Mouse (Mus musculus): ENCODE measurements around the gene B4gat1. TPM values are rescaled to one million over a fixed set of nuclear protein-coding genes. Genes with fewer than 3 reads are reported as not detected.

B4gat1 gene
- total and polyA plus RNA-seq, 2 experiments from 2014 or later, result 174 to 178 TPM

- WGBS, result under 1% methylated on average over 40 of the region's 40 CpGs
- H3K9ac ChIP-seq (replicated peaks; ENCODE audit: low read length), result peak overlapping the region; percentile 40
- no peaks in the 10 kb centered on the region for H3K9me3 ChIP-seq (ENCODE audit: low read length)
- peak overlapping the region; percentile 41 for H3K4me3 ChIP-seq (ENCODE audit: low read length)
- peak; percentile 64 for ATAC-seq
- peaks cover 9% of the 10 kb centered on the region; the same call in 1 of the 2 replicates for H3K4me1 ChIP-seq (ENCODE audit: insufficient read depth, low read length)
- H3K27ac ChIP-seq, result 0 out of 2 replicates have a peak overlapping the region, but pooled peaks have one; percentile 4
- TF ChIP-seq CTCF (IDR thresholded peaks at IDR 0.05; ENCODE audit: low read depth), result no peak
- no peaks in the 10 kb centered on the region for H3K27me3 ChIP-seq (ENCODE audit: insufficient read depth, low read length)
- H3K36me3 ChIP-seq (ENCODE audit: insufficient read depth, low read length), result no peaks in the 10 kb centered on the region
- H3K4me2 ChIP-seq (ENCODE audit: low read depth, low read length), result peak overlapping the region; percentile 80
- peak; percentile 79 for DNase-seq (ENCODE audit: low spot score)
Measured at GRCm38 (mm10) chr19:5071545-5072369, 33.1 kb downstream of the B4gat1 start.

GRCm38 (mm10) chr19:5072389-5073019 is 33.9 kb downstream of the B4gat1 start:
- TF ChIP-seq CTCF (IDR thresholded peaks at IDR 0.05; ENCODE audit: low read depth), result no peak
- peak overlapping the region; percentile 40 for H3K9ac ChIP-seq (replicated peaks; ENCODE audit: low read length)
- 3% methylated on average over 20 of the region's 20 CpGs for WGBS
- no peak overlapping the region for H3K27ac ChIP-seq
- H3K4me1 ChIP-seq (ENCODE audit: insufficient read depth, low read length), result peaks cover 9% of the 10 kb centered on the region; the same call in 1 of the 2 replicates
- peak overlapping the region; percentile 41 for H3K4me3 ChIP-seq (ENCODE audit: low read length)
- H3K36me3 ChIP-seq (ENCODE audit: insufficient read depth, low read length), result no peaks in the 10 kb centered on the region
- H3K27me3 ChIP-seq (ENCODE audit: insufficient read depth, low read length), result no peaks in the 10 kb centered on the region
- no peaks in the 10 kb centered on the region for H3K9me3 ChIP-seq (ENCODE audit: low read length)
- peak overlapping the region; percentile 80 for H3K4me2 ChIP-seq (ENCODE audit: low read depth, low read length)
- DNase-seq (ENCODE audit: low spot score) (peak; percentile 34), ATAC-seq (peak; percentile 11; the same call in 1 of the 2 replicates)

- Histone ChIP-seq H3K4me3 (ENCODE audit: low read length) (0 out of 2 replicates have a peak overlapping the region, but pooled peaks have one; percentile 9), H3K9me3 (ENCODE audit: low read length) (no peaks in the 10 kb centered on the region), H3K36me3 (ENCODE audit: insufficient read depth, low read length) (no peaks in the 10 kb centered on the region), H3K27ac (no peak overlapping the region), H3K4me2 (ENCODE audit: low read depth, low read length) (peak overlapping the region; percentile 80), H3K9ac (replicated peaks; ENCODE audit: low read length) (no peak overlapping the region), H3K4me1 (ENCODE audit: insufficient read depth, low read length) (peaks cover 7% of the 10 kb centered on the region; the same call in 1 of the 2 replicates), H3K27me3 (ENCODE audit: insufficient read depth, low read length) (no peaks in the 10 kb centered on the region)
- TF ChIP-seq CTCF (IDR thresholded peaks at IDR 0.05; ENCODE audit: low read depth), result peak; percentile 68
- DNase-seq (ENCODE audit: low spot score) (peak; percentile 81), ATAC-seq (no peak)
- 2% methylated on average over 15 of the region's 15 CpGs for WGBS
Measured at GRCm38 (mm10) chr19:5073028-5073427, 34.4 kb downstream of the B4gat1 start.

GRCm38 (mm10) chr19:5073518-5073917 is 34.9 kb downstream of the B4gat1 start:
- ATAC-seq (no peak), DNase-seq (ENCODE audit: low spot score) (no peak)
- Histone ChIP-seq H3K27me3 (ENCODE audit: insufficient read depth, low read length) (no peaks in the 10 kb centered on the region), H3K27ac (no peak overlapping the region), H3K4me2 (ENCODE audit: low read depth, low read length) (no peak overlapping the region), H3K9ac (replicated peaks; ENCODE audit: low read length) (no peak overlapping the region), H3K9me3 (ENCODE audit: low read length) (no peaks in the 10 kb centered on the region), H3K4me3 (ENCODE audit: low read length) (no peak overlapping the region), H3K4me1 (ENCODE audit: insufficient read depth, low read length) (peaks cover 3% of the 10 kb centered on the region; the same call in 1 of the 2 replicates), H3K36me3 (ENCODE audit: insufficient read depth, low read length) (no peaks in the 10 kb centered on the region)
- 45% methylated on average over 5 of the region's 5 CpGs for WGBS
- no peak for TF ChIP-seq CTCF (IDR thresholded peaks at IDR 0.05; ENCODE audit: low read depth)

GRCm38 (mm10) chr19:5079279-5079678 is 40.7 kb downstream of the B4gat1 start:
- Histone ChIP-seq H3K9me3 (ENCODE audit: low read length) (no peaks in the 10 kb centered on the region), H3K27ac (no peak overlapping the region), H3K9ac (replicated peaks; ENCODE audit: low read length) (no peak overlapping the region), H3K4me2 (ENCODE audit: low read depth, low read length) (no peak overlapping the region), H3K4me1 (ENCODE audit: insufficient read depth, low read length) (no peaks in the 10 kb centered on the region), H3K36me3 (ENCODE audit: insufficient read depth, low read length) (no peaks in the 10 kb centered on the region), H3K4me3 (ENCODE audit: low read length) (no peak overlapping the region), H3K27me3 (ENCODE audit: insufficient read depth, low read length) (no peaks in the 10 kb centered on the region)
- WGBS, result 88% methylated on average over 1 of the region's 1 CpGs
- TF ChIP-seq CTCF (IDR thresholded peaks at IDR 0.05; ENCODE audit: low read depth), result no peak; the same call in 1 of the 2 replicates
- DNase-seq (ENCODE audit: low spot score) (no peak), ATAC-seq (no peak)

- TF ChIP-seq CTCF (IDR thresholded peaks at IDR 0.05; ENCODE audit: low read depth), result no peak
- Histone ChIP-seq H3K4me3 (ENCODE audit: low read length) (no peak overlapping the region), H3K9ac (replicated peaks; ENCODE audit: low read length) (no peak overlapping the region), H3K36me3 (ENCODE audit: insufficient read depth, low read length) (no peaks in the 10 kb centered on the region), H3K9me3 (ENCODE audit: low read length) (no peaks in the 10 kb centered on the region), H3K4me2 (ENCODE audit: low read depth, low read length) (no peak overlapping the region), H3K4me1 (ENCODE audit: insufficient read depth, low read length) (0 out of 2 replicates have a peak, but pooled peaks cover under 1% of the 10 kb centered on the region), H3K27me3 (ENCODE audit: insufficient read depth, low read length) (no peaks in the 10 kb centered on the region), H3K27ac (no peak overlapping the region)
- WGBS, result 65% methylated on average over 18 of the region's 18 CpGs
- DNase-seq (ENCODE audit: low spot score) (no peak), ATAC-seq (no peak)
Measured at GRCm38 (mm10) chr19:5082005-5082404, 43.4 kb downstream of the B4gat1 start.

All from hindbrain, postnatal 0 days (tissue).